Mouse (Mus musculus): ENCODE measurements around the gene Kcnf1.

DNA sequence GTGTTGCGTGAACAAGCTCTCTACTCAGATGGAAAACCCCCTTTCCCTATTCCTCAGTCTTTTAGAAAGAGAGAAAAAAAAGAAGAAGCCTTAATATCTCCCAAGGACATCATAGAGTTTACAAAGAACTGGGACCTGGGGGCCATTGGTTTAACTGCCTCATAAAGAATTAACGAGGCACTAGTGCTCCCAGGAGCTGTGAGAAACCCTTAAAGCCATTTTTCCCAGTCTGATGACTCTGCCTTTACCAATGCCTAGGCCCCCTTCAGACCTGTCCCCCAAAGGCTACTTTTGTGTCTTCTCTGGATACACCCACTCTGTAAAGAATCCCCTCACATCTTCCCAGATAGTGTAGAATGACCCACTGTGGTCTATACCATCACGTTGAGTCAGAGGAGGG is 46.4 kb upstream of the Kcnf1 start:
- no peak for TF ChIP-seq USF1 (IDR thresholded peaks at IDR 0.05; ENCODE audit: low read depth, low read length)
- TF ChIP-seq ELF1 (IDR thresholded peaks at IDR 0.05; ENCODE audit: low read depth, low read length), result no peak
- TF ChIP-seq CTCF (conservative IDR thresholded peaks at IDR 0.05 in 1 of 2, IDR thresholded peaks at IDR 0.05 in 1 of 2; ENCODE audit: low read depth in 2 of 2, low read length in 2 of 2), result no peak
- TF ChIP-seq POLR2A (IDR thresholded peaks at IDR 0.05; ENCODE audit: low read depth, low read length), result no peak
- TF ChIP-seq CHD2 (IDR thresholded peaks at IDR 0.05; ENCODE audit: low read length), result no peak
- TF ChIP-seq HCFC1 (IDR thresholded peaks at IDR 0.05; ENCODE audit: low read depth, low read length), result no peak
- TF ChIP-seq BHLHE40 (IDR thresholded peaks at IDR 0.05; ENCODE audit: low read depth, low read length), result no peak
- no peak for TF ChIP-seq E2F4 (IDR thresholded peaks at IDR 0.05; ENCODE audit: insufficient replicate concordance, low read depth, low read length)
- TF ChIP-seq MXI1 (IDR thresholded peaks at IDR 0.05; ENCODE audit: low read depth, low read length), result no peak
- TF ChIP-seq JUN (IDR thresholded peaks at IDR 0.05; ENCODE audit: insufficient read depth, low read depth, low read length), result no peak
- TF ChIP-seq IRF4 (IDR thresholded peaks at IDR 0.05; ENCODE audit: low read depth, low read length), result no peak
- no peak for TF ChIP-seq ZMIZ1 (IDR thresholded peaks at IDR 0.05; ENCODE audit: low read depth, low read length)

Data from CH12.LX (cell line).